Mouse (Mus musculus): ENCODE results near the gene Xpot. TPM values are rescaled to one million over a fixed set of nuclear protein-coding genes. Genes with fewer than 3 reads are reported as not detected.

The Xpot gene
- polyA plus RNA-seq, 1 experiment from 2014 or later = 18.3 TPM

Other genes with a start within 250 kb of the Xpot start
- 38.9 to 52.7 TPM (median 40.3 TPM) in 3 replicates for gene Rassf3, start 150.0 kb downstream of the Xpot start, polyA plus RNA-seq (2018)
- gene Tbk1, start 39.5 kb downstream of the Xpot start, polyA plus RNA-seq (2018) = 65.6 to 104 TPM (median 86.6 TPM) in 3 replicates
- not detected in 3 replicates for gene D930020B18Rik, start 15.3 kb upstream of the Xpot start, polyA plus RNA-seq (2018)
- gene BC048403, start 113.6 kb upstream of the Xpot start, polyA plus RNA-seq (2018) = 4.3 to 8.8 TPM (median 8.1 TPM) in 3 replicates